Mouse (Mus musculus): ENCODE data around the gene Nabp2. TPM values are rescaled to one million over a fixed set of nuclear protein-coding genes. Genes with fewer than 3 reads are reported as not detected.

Gene Nabp2
- polyA plus RNA-seq, 1 experiment: 35.6 TPM

- DNase-seq (ENCODE audit: low read depth, low spot score): no peak
- 67% methylated on average over 10 of the region's 10 CpGs for WGBS
Measured at GRCm38 (mm10) chr10:128434681-128435080, 23.4 kb upstream of the Nabp2 start.

- 71% methylated on average over 2 of the region's 2 CpGs for WGBS
- DNase-seq (ENCODE audit: low read depth, low spot score): no peak
Measured at GRCm38 (mm10) chr10:128433417-128433816, 22.1 kb upstream of the Nabp2 start.

GRCm38 (mm10) chr10:128429454-128429853, 18.2 kb upstream of the Nabp2 start:
- no peak for DNase-seq (ENCODE audit: low read depth, low spot score)
- WGBS: 82% methylated on average over 4 of the region's 4 CpGs

GRCm38 (mm10) chr10:128429052-128429451, 17.8 kb upstream of the Nabp2 start:
- 72% methylated on average over 5 of the region's 5 CpGs for WGBS
- DNase-seq (ENCODE audit: low read depth, low spot score): no peak

GRCm38 (mm10) chr10:128425260-128425659, 14.0 kb upstream of the Nabp2 start:
- DNase-seq (ENCODE audit: low read depth, low spot score): no peak
- 83% methylated on average over 3 of the region's 3 CpGs for WGBS

- WGBS: 38% methylated on average over 7 of the region's 7 CpGs
- no peak for DNase-seq (ENCODE audit: low read depth, low spot score)
Measured at GRCm38 (mm10) chr10:128424604-128425003, 13.3 kb upstream of the Nabp2 start.

GRCm38 (mm10) chr10:128422426-128422825, 11.1 kb upstream of the Nabp2 start:
- 60% methylated on average over 5 of the region's 5 CpGs for WGBS
- DNase-seq (ENCODE audit: low read depth, low spot score): no peak

- no peak for DNase-seq (ENCODE audit: low read depth, low spot score)
Measured at GRCm38 (mm10) chr10:128414848-128415247, 3.6 kb upstream of the Nabp2 start.

GRCm38 (mm10) chr10:128413076-128413475, 1.8 kb upstream of the Nabp2 start:
- DNase-seq (ENCODE audit: low read depth, low spot score): no peak
- WGBS: 36% methylated on average over 1 of the region's 1 CpGs

More at GRCm38 (mm10) chr10:128414848-128415247, 3.6 kb upstream of the Nabp2 start:
- 53% methylated on average over 5 of the region's 5 CpGs for WGBS

- DNase-seq (ENCODE audit: low read depth, low spot score): no peak
- 26% methylated on average over 1 of the region's 1 CpGs for WGBS
Measured at GRCm38 (mm10) chr10:128412558-128412957, 1.3 kb upstream of the Nabp2 start.

GRCm38 (mm10) chr10:128412055-128412381, 726 bp upstream of the Nabp2 start:
- WGBS: 3% methylated on average over 14 of the region's 14 CpGs
- DNase-seq (ENCODE audit: low read depth, low spot score): no peak

GRCm38 (mm10) chr10:128410560-128410845, 789 bp downstream of the Nabp2 start:
- no peak for DNase-seq (ENCODE audit: low read depth, low spot score)
- 4% methylated on average over 4 of the region's 4 CpGs for WGBS

- DNase-seq (ENCODE audit: low read depth, low spot score): peak; percentile 98
- WGBS: 1% methylated on average over 36 of the region's 36 CpGs
Measured at GRCm38 (mm10) chr10:128409692-128410559, 1.4 kb downstream of the Nabp2 start.

- WGBS: 15% methylated on average over 35 of the region's 35 CpGs
- no peak for DNase-seq (ENCODE audit: low read depth, low spot score)
Measured at GRCm38 (mm10) chr10:128408591-128409535, 2.4 kb downstream of the Nabp2 start.

GRCm38 (mm10) chr10:128403931-128404330, 7.4 kb downstream of the Nabp2 start:
- WGBS: 86% methylated on average over 7 of the region's 7 CpGs

GRCm38 (mm10) chr10:128401638-128402037, 9.7 kb downstream of the Nabp2 start:
- no peak for DNase-seq (ENCODE audit: low read depth, low spot score)
- 70% methylated on average over 9 of the region's 9 CpGs for WGBS

More at GRCm38 (mm10) chr10:128403931-128404330, 7.4 kb downstream of the Nabp2 start:
- no peak for DNase-seq (ENCODE audit: low read depth, low spot score)

GRCm38 (mm10) chr10:128401056-128401455, 10.2 kb downstream of the Nabp2 start, which contains the start of gene Slc39a5:
TSS of gene Slc39a5 (minus strand) at chr10:128401229.
- WGBS: 16% methylated on average over 2 of the region's 2 CpGs

GRCm38 (mm10) chr10:128400338-128400737, 11.0 kb downstream of the Nabp2 start:
- WGBS: 26% methylated on average over 5 of the region's 5 CpGs
- DNase-seq (ENCODE audit: low read depth, low spot score): peak; percentile 77

More at GRCm38 (mm10) chr10:128401056-128401455, 10.2 kb downstream of the Nabp2 start, which contains the start of gene Slc39a5:
- DNase-seq (ENCODE audit: low read depth, low spot score): no peak

- 27% methylated on average over 7 of the region's 7 CpGs for WGBS
- no peak for DNase-seq (ENCODE audit: low read depth, low spot score)
Measured at GRCm38 (mm10) chr10:128397466-128397865, 13.8 kb downstream of the Nabp2 start.

- WGBS: 66% methylated on average over 10 of the region's 10 CpGs
- DNase-seq (ENCODE audit: low read depth, low spot score): no peak
Measured at GRCm38 (mm10) chr10:128396716-128397264, 14.5 kb downstream of the Nabp2 start.

Data from large intestine, adult 2 months (tissue).